Mouse (Mus musculus): ENCODE data around the gene Tnr.

Tnr gene

DNA sequence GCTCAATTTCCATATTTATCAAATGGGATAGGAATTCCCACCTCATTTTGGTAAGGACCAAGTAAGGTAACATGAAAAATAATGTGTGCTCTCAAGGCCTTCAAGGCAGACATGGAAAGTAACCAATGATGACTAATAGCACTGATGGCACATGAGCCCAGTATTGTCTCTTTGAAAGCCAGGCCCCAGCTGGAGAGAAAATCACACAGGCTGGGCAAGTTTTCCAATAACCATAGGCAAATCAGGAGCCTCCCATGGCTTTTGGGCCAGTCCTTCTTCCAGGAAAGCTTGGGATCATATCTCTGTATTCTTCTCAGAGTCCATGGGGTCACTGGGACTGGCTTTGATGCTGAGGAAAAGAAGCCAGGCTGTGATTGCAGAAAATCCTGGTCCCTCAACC is 280.1 kb downstream of the Tnr start:
- no peak for DNase-seq

DNA sequence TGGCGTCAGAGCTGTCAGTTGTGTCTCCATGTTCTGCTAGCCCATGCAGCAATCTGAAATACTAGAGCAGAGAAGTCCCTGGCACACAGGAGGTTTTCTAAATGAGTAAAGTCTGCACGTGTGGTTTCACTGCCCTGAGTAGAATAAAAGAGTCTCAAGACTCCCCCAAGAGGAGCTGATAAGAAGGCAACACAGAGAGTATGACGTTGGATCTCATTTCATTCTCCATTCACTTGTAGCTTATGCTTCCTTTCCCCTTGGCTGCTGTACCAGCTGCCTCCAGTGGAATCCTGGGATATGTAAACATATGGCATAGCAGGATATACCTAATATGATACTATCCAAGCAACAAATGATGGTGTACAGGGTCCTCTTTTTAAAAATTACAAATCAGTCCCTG is 285.9 kb downstream of the Tnr start:
- DNase-seq: no peak

DNA sequence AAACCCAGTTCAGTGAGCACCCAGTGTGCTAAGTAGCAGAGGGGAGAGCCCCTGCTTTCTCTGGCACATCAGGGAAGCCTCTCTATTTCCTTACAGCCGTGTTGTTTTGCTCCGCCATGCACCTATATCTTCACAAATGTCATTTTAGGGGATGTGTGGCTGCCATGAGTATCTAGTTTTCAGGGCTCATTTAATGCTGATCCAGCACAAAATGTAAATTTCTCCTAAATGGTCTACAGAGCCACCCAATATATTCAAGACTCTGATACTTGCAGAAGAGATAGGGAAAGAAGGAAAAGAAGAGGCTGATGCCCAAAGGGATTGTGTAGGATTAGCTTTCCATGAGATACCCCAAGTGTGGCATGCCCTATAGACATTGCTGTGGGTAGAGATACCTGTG is 288.2 kb downstream of the Tnr start:
- no peak for DNase-seq

DNA sequence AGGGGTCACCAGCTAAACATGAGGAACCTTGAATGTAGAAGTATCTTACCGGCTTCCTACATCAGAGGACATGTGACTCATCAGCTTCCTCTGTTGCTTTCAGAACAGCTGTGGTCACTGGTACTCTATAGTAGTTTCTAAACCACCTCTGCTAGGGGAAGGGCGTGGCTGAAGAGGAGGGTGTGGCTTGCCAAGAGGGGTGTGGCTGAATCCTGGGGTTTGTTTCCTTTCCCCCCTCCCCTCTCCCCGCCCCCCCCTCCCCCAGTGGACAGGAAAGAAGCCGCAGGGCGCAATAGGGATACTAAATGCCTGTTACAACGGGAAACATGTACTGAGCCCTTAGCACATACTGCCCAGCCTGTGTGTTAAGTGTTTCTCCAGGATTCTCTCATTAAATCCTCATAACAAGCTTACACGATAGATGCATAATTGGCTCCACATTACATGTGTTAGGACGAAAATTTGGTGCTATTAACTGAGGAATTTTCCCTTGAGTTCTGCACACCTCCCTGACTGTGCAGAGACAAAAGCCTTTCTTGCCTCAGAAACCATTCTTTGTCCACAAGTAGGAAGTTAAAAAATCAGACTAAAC is 289.3 kb downstream of the Tnr start:
- DNase-seq: peak; percentile 51

DNA sequence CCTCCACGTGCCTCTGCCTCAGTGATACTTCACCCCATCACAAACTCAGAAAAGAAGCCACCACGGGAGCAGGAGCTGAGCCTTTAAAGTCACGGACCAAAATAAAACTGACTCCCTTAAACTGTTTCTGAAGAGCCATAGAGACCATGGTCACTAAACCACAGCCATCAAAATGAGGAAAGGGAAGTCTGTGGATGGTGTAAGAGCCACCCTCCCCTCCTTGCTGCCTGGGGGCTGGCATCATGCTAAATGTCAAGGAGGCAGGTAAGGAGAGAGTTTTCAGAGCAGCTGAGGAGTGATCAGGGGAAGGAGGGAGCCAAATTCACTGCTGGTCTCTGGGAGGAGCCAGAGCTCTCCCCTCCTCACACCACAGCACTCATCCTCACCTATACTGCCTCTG is 290.8 kb downstream of the Tnr start:
- no peak for DNase-seq

DNA sequence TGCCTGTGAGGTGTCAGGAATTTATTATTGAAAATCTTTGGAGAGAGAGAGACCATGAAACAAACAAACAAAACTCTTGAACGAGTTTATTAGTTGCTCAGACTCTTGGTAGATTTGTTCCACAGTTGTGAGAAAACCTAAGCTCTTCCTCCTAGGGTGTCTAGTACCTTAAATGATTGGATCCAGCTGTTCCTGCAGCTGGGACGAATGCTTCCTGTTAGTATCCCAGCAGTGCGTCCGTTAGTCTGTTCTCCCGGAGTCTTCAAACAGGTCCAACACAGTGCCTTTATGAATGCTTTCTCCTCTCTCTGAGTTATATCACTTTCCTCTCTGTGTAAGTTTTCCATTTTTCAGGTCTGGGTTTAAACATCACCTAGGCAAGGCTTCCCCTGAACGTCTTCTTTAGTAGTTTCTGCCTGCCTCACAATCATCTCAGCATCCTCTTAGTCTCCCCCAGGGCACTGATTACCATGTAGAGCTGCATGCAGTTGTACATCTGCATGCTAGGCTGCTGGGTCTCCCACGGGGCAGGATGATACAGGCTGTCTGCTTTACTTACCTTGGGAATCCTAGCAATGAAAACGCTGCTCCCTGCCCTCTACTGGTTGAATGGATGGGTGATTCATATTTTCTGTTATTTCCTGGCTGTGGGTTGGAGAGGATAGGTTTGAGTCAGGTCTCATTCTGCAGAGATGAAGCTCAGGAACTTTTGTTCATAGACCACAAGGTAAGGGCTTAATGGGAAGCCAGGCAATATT is 293.2 kb downstream of the Tnr start:
- no peak for DNase-seq

DNA sequence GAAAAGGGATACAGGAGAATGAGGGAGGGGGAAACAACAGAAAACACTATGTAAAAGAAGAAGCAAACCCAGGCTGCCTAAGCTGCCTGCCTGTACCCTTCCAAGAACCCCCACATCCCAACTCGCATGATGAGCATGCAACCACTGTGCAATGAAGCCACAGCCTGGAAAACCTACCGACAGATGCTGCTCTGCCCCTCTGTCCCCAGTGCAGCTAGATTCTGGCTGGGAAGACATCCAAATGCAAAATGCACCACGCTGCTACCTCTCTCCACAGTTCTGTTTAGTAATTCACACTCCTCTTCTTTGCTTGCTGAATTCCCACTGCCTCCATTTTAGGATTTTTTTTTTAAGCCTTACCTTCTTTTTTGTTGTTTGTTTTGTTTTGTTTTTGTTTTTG is 295.9 kb downstream of the Tnr start:
- DNase-seq: no peak

DNA sequence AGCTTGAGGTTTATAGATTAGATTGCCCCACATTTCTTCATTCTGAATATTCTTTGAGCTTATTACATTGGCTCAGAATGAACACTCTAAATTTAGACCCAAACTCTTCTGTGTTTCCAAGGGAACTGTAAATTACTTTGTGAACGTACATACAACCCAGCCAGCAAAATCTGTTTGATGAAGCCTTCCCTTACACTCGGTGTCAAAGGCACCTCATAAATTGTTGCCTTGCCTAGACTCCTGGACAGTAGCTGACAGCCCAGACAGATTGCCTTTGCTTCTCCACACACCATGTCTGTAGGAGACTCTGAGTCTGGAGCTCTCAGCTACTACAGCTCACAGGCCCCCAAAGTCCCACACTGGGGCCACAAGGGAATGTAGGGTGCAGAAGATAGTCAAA is 298.8 kb downstream of the Tnr start:
- DNase-seq: no peak

DNA sequence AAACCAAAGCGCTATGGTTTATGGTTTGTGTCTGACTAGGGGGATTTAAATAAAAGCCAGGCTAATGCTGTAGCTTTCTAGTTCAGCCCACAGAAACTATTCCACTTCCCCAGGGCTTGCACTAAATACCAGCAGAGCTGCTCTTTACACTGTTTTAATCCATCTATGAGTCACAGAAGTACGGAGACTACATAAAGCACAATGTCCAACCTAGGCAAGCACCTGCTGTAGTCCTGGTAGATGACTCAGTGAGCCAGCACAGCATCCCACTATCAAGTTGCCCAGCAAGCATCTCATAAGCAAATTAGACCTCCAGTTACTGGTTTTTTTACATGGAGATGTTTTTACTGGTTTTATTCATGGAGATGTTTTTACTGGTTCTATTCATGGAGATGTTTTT is 305.0 kb downstream of the Tnr start:
- DNase-seq: no peak

DNA sequence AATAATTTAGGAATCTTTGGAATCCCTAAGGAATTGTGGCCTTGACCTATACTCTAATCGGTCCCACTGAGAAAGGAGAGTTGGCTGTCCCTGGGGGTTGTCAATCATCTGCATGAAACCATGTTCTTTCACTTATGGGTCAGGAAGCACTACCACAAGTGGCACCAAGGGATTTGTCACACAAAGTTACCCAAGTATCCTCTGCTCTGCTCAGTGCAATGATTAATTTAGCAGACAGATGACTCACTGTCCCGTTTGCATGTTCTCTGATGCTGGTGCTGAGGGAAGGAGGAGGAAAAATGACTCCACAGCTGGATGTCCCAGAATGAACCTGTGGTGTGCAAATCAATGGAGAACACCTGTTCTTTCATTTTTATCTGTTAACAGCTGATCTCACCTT is 309.6 kb downstream of the Tnr start:
- DNase-seq: no peak

DNA sequence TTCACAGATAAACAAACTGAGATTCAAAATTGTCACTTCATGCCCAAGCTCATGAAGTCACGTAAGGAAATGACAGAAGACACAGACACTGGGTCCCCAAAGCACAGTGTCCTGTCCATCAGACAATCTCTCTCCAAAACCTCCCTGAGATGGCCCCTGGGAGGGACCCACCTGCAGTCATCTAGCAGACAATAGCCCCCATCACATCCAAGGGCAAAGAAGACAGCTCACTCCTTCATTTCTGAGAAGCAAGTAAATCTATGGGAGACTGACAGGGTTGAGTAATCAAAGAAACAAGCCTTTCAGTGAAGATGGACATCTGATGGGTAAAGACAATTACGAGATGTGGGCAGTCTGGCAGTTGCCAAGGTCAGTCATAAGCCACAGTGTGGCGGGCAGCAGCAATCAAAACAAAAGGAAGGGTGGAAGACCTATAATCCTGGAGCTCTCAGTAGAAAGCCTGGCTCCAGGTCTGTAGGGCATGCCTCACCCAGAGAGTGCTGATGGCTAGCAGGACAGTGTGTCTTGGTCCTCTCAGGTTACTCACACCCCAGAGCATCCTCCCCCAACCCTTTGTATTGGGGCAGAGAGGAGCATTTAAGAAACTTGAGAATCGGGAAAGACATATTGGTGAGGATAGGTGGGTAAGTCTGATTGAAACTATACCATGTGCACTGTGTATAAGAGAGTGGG is 310.2 kb downstream of the Tnr start:
- DNase-seq: no peak

DNA sequence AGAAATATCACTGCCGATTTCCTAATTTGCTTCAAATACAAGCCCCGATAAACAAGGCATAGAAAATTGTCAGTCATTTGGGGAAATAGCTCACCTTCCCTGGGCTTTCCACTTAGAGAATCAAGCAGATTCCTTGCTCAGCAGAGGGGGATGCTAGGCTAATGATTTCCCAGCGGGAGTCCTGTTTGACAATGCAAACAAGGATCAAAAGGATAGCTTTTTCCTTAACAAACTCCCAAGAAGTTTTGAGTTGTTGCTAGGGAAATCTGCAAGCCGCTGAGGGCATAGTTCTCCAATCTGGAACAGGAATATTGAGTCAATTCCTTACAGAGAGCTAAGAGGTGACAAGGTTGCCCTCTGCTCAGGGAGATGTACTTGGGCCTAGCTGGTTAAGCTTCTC is 311.6 kb downstream of the Tnr start:
- DNase-seq: no peak

DNA sequence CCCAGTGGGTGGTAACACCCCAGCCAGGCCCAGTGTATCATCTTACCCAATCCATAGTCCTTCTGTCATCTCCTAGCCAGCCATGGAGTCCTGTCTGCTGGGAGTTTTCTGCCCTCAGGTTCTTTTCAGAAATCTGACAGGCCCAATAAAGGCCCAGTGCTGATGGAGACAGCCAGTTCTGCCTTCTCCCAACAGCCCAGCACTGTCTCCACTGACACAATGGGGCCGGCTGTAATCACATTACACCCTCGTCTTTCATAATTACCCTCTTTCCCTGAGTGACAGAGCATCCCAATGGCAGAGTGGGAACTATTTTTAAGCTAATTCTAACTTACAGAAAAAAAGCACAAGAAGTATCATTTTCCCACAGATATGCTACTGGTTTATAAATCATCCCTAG is 316.8 kb downstream of the Tnr start:
- DNase-seq: no peak

DNA sequence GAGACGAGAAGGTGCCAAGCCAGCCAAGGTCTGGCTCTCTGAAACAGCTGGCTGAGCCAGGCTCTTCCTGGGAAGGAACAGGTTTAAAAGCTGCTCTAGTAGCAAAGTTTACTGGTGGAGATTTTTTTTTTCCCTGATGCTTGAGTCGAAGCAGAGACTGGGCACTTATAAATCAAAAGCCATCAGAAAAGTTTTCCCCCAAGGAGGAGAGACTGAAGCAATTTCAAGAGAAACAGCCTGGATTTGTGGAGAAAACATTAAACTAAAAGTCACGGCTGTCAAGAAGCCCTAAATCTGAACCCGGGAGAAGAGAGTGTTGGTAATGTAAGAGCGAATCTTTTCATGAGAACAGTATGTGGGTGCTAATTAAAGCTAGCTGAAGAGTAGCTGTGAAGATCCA is 319.3 kb downstream of the Tnr start:
- DNase-seq: no peak

DNA sequence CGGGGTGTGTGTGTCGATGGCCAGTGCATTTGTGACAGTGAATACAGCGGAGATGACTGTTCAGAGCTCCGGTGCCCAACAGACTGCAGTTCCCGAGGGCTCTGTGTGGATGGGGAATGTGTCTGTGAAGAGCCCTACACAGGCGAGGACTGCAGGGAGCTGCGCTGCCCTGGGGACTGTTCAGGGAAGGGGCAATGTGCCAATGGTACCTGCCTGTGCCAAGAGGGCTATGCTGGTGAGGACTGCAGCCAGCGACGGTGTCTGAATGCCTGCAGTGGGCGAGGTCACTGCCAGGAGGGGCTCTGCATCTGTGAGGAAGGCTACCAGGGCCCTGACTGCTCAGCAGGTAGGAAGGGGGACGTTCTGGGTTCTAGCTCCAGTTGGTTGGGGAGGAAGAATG is 328.5 kb downstream of the Tnr start:
- DNase-seq: no peak

DNA sequence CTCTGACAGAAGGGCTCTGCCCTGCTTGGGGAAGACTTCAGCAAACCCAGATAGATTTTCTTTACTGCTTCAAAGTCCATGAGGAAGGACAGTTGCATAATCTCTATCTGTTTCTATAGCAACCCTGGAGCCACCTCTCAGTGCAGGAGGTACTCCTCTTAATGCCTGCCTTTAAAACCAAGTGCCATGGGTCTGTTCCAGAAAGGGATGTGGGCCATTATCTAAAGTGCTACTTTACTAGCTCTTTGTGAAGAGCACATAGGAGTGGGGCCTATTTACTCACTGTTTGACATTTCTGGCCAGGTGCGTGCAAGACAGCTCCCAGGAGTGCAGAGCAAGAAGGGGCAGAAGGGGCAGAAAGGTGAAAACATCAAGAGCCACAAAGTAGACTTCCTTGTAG is 330.7 kb downstream of the Tnr start:
- DNase-seq: no peak

DNA sequence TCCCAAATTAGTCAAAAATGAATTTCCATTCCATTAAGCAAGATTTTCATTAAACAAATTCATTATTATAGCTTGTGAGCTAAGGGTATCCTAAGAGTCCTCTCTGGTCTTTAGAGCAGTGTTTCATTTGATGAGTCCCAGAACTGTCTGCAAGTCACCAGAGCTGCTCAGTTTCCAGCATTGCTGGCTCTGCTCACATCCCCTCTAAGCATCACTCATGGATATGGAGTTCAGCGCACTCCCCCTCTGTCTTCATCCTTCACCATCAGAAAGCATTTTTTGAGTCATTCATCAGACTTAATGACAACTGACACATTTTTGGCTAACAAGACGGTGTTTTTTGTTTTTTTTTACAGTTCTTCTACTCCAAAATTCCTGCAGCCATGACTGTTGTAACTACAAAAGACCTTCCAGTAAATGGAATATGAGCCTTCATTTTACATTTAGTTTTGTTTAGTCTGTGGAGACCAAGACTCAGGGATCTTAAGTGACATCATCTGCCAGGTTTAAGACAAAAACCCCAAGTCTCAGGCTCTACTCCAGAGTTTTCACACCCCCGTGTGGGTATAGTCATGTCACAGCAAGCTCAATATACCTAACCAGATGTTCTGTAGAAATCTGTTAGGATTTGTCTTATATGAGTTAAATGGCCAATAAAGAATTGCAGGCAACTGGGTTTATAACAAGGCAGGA is 338.4 kb downstream of the Tnr start:
- no peak for DNase-seq

DNA sequence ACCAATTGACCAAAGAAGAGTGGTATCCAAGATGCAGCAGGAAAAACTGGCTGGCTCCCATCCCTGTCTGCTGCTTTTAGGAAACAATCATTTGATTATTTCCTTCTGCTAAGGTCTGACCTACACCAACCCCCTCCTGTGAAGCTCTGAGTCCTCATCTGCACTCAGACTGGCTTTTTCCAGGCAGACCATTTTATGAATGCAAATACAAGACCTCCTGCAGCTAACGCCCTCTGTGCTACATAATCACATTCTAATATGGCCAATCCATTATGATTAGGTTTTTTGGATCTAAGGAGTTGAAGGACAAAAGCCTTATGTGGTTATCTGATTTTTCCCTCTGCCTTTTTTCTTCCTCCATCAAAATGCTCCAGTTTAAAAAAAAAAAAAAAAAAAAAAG is 342.1 kb downstream of the Tnr start:
- no peak for DNase-seq

DNA sequence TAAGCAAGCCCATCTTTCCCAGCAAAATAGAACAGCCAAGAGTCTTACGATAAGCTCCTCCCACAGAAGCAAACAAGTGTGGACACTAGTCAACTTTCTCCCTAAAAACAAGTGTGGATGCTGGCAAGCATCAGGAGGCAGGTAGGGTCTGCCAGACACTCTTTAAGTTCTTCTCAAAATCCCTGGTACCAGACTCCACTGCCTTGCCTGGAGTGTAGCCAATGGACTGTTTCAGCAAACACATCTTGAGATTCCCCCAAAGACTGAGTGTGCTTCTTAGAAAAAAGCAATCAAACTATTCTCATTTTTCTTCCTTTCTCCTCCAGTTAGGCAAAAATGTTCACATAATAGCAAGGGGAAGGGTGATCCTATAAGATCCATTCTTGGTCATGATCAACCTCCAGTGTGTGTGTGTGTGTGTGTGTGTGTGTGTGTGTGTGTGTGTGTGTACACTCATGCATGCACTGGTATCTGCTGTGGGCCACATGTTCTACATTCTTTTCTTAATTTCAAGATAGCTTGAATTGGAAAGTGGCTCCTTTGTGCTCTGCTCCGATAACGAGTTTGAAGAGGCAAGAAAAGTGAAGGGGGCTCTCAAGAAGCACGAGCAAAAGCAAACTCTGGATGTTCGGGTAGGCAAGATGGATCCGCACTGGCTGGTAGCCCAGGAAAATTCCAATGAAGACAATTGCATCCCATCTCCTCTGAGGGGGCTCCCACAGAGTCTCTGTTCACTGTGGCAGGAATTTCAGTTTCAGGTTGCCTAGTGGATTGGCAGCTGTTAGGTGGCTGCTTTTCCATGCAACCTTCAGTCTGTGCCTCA is 346.3 kb downstream of the Tnr start:
- no peak for DNase-seq

DNA sequence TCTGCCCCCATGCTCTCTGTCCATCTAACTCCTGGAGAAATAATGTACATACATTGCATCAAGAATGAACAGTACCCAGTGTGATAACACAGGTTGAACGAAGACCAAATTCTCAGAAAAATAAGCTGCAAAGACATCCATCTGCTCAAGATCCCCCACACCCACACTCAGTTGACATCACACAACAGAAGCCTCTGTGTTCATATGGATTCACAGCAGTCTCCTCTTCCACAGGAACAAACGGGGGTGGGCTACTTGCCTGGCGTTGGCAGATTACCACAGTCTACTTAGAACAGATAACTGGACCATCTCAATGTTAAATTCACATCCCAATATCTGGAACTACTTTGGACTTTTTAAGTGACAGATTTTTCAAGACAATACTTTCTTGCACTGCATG is 349.3 kb downstream of the Tnr start:
- DNase-seq: no peak

DNA sequence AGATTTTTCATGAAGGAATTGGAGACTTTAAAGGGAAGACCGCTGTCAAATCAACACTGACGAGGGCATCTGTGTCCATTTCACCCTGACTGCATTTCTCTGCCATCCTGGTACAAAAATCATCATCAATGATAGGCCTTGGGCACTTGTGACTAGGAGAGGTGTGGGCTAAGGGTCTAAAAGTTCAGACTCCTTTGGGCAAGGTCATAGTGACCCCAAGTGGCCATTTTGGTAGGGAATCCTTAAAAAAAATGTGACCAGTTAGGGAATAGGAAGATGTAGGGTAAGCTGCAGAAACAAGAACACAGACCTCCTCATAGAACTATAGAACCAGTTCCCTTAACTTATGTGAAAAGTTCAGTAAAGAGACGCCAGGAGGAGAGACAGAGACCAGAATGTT is 355.1 kb downstream of the Tnr start:
- DNase-seq: no peak

DNA sequence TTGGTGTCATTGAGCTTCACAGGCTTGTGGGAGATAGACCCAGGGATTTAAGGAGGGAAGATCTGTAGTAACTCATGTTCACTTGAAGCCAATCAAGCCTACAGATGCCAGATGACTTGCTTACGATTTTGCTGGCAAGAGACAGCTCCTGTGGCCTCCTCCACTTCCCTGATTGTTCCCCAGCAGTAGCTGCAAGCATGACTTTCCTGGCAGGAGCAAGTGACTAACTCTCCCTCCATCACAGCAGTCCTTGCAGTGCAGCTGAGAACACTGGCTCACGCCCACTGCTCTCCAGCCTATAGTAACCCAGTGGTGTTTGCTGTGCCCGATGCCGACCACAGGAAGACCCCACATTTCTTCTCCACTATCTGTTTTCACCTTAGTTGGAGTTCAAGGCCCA is 356.3 kb downstream of the Tnr start:
- no peak for DNase-seq

DNA sequence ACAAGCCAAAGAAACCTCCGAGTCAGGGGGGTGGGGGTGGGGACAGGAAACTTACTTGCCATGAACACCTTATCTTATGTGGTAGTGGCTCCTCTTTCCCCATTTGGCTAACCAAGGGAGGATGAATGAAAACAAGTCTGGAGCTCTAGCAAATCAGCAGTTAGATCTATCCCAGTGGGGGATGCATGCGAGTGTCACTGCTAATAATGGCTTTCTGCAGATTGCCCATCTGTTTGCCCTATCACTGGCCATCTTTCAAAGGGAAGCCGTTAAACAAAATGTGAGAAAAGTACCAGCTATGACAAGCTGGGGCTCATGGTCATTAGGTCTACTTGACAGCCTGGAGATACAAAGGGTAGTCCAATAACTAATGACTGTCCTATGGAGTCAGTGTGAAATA is 361.9 kb downstream of the Tnr start:
- no peak for DNase-seq
